Comparison of ENCODE assay signal across 22 mouse cellular contexts in the genomic region with DNA sequence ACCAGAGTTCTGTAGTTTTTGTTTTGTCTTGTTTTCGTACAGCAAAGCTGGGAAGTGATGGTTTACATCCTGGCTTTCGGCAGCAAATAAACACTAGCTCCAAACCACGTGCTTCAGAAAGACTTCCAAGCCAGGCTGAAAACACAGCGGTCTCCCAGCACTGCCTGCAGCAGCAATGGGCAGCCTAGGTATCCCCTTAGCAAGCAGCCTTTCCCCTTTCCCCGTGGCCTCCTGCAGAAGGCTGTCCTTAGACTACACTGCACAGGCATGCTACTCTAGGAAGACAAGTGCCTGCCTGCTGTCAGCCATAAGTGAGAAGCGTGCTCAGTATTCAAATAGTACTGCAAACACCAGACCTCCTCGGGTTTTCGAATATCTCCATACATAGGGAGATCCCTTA. TPM values are rescaled to one million over a fixed set of nuclear protein-coding genes. Genes with fewer than 3 reads are reported as not detected.
DNase-seq lines count a peak whose midpoint lies in the region; ATAC-seq and TF ChIP-seq lines count a peak whose summit lies in the region.
"Had no signal": no experiment of that assay in that cellular context is flagged by ENCODE, and none has a peak within 500 bp of the region (broad histone marks: within the 10 kb centered on the region; RNA-seq: fewer than 3 reads in every experiment).

No protein-coding gene starts in this region.

- no peak for TF ChIP-seq EP300 in heart, postnatal 0 days (IDR thresholded peaks at IDR 0.05; ENCODE audit: low read depth)

- H3K27me3 ChIP-seq in forebrain, embryonic 16.5 days (replicated peaks; ENCODE audit: control insufficient read depth, insufficient read depth, low read length), result no peaks in the 10 kb centered on the region
- H3K27me3 ChIP-seq in forebrain, embryonic 15.5 days, result no peaks in the 10 kb centered on the region
- H3K27me3 ChIP-seq in heart, postnatal 0 days (ENCODE audit: control insufficient read depth, insufficient read depth, low read length), result no peaks in the 10 kb centered on the region
- H3K27me3 ChIP-seq in lung, embryonic 16.5 days (ENCODE audit: control insufficient read depth, insufficient read depth, low read depth, low read length), result no peaks in the 10 kb centered on the region
- H3K27me3 ChIP-seq in limb, embryonic 10.5 days (ENCODE audit: low read depth, poor library complexity, severe bottlenecking), result no peaks in the 10 kb centered on the region
- H3K27me3 ChIP-seq: embryonic facial prominence, embryonic 13.5 days; heart, embryonic 13.5 days; hindbrain, embryonic 15.5 days; limb, embryonic 13.5 days; liver, embryonic 12.5 days had no signal

- no peak overlapping the region for H3K27ac ChIP-seq in forebrain, embryonic 16.5 days (ENCODE audit: low read length)
- no peak overlapping the region for H3K27ac ChIP-seq in forebrain, embryonic 15.5 days (replicated peaks)
- H3K27ac ChIP-seq in heart, postnatal 0 days (ENCODE audit: low read depth), result no peak overlapping the region
- no peak overlapping the region for H3K27ac ChIP-seq in lung, embryonic 16.5 days (ENCODE audit: low read length)
- no peak overlapping the region for H3K27ac ChIP-seq in limb, embryonic 10.5 days
- H3K27ac ChIP-seq: embryonic facial prominence, embryonic 13.5 days; heart, embryonic 13.5 days; hindbrain, embryonic 15.5 days; limb, embryonic 13.5 days; liver, embryonic 12.5 days had no signal

- no peak for TF ChIP-seq CTCF in heart, postnatal 0 days (IDR thresholded peaks at IDR 0.05; ENCODE audit: low read depth)

- H3K4me3 ChIP-seq in forebrain, embryonic 16.5 days (replicated peaks; ENCODE audit: low read length), result no peak overlapping the region
- H3K4me3 ChIP-seq in forebrain, embryonic 15.5 days, result no peak overlapping the region
- no peak overlapping the region for H3K4me3 ChIP-seq in heart, postnatal 0 days (ENCODE audit: low read depth, low read length)
- no peak overlapping the region for H3K4me3 ChIP-seq in lung, embryonic 16.5 days (ENCODE audit: low read length)
- H3K4me3 ChIP-seq in limb, embryonic 10.5 days, result no peak overlapping the region
- H3K4me3 ChIP-seq: embryonic facial prominence, embryonic 13.5 days; erythroblast, embryonic 14.5 days; heart, embryonic 13.5 days; hindbrain, embryonic 15.5 days; limb, embryonic 13.5 days; liver, embryonic 12.5 days had no signal

- 74% methylated on average over 8 of the region's 8 CpGs for WGBS in forebrain, embryonic 16.5 days
- WGBS in forebrain, embryonic 15.5 days, result 85% methylated on average over 8 of the region's 8 CpGs
- 49% methylated on average over 8 of the region's 8 CpGs for WGBS in heart, postnatal 0 days
- WGBS in lung, embryonic 16.5 days, result 33% methylated on average over 8 of the region's 8 CpGs
- 78% methylated on average over 8 of the region's 8 CpGs for WGBS in limb, embryonic 10.5 days

- no peaks in the 10 kb centered on the region for H3K9me3 ChIP-seq in forebrain, embryonic 16.5 days (ENCODE audit: control insufficient read depth, low read length)
- no peaks in the 10 kb centered on the region for H3K9me3 ChIP-seq in forebrain, embryonic 15.5 days
- no peaks in the 10 kb centered on the region for H3K9me3 ChIP-seq in heart, postnatal 0 days (replicated peaks; ENCODE audit: control insufficient read depth, low read length)
- H3K9me3 ChIP-seq in lung, embryonic 16.5 days (ENCODE audit: control insufficient read depth, low read length), result no peaks in the 10 kb centered on the region
- no peaks in the 10 kb centered on the region for H3K9me3 ChIP-seq in limb, embryonic 10.5 days (replicated peaks)
- H3K9me3 ChIP-seq: embryonic facial prominence, embryonic 13.5 days; heart, embryonic 13.5 days; hindbrain, embryonic 15.5 days; limb, embryonic 13.5 days; liver, embryonic 12.5 days had no signal

- no peak overlapping the region for H3K9ac ChIP-seq in forebrain, embryonic 16.5 days (replicated peaks; ENCODE audit: low read depth, low read length)
- no peak overlapping the region for H3K9ac ChIP-seq in forebrain, embryonic 15.5 days (replicated peaks)
- no peak overlapping the region for H3K9ac ChIP-seq in heart, postnatal 0 days (replicated peaks; ENCODE audit: low read depth, low read length)
- no peak overlapping the region for H3K9ac ChIP-seq in lung, embryonic 16.5 days (ENCODE audit: low read length)
- H3K9ac ChIP-seq: embryonic facial prominence, embryonic 13.5 days; heart, embryonic 13.5 days; hindbrain, embryonic 15.5 days; limb, embryonic 13.5 days; liver, embryonic 12.5 days had no signal

- no peak overlapping the region for H3K4me2 ChIP-seq in forebrain, embryonic 16.5 days (ENCODE audit: low read length)
- no peak overlapping the region for H3K4me2 ChIP-seq in forebrain, embryonic 15.5 days (replicated peaks)
- H3K4me2 ChIP-seq in heart, postnatal 0 days (ENCODE audit: low read depth, low read length), result no peak overlapping the region
- H3K4me2 ChIP-seq in lung, embryonic 16.5 days (ENCODE audit: low read depth, low read length), result no peak overlapping the region
- H3K4me2 ChIP-seq: embryonic facial prominence, embryonic 13.5 days; heart, embryonic 13.5 days; hindbrain, embryonic 15.5 days; limb, embryonic 13.5 days; liver, embryonic 12.5 days had no signal

- H3K36me3 ChIP-seq in forebrain, embryonic 16.5 days (ENCODE audit: control insufficient read depth, insufficient read depth), result peaks cover 2% of the 10 kb centered on the region
- H3K36me3 ChIP-seq in forebrain, embryonic 15.5 days, result no peaks in the 10 kb centered on the region
- peaks cover 39% of the 10 kb centered on the region for H3K36me3 ChIP-seq in heart, postnatal 0 days (replicated peaks; ENCODE audit: control insufficient read depth, insufficient read depth, low read length)
- peaks cover 7% of the 10 kb centered on the region; the same call in 1 of the 2 replicates for H3K36me3 ChIP-seq in lung, embryonic 16.5 days (ENCODE audit: control insufficient read depth, insufficient read depth, low read length)
- peaks cover 39% of the 10 kb centered on the region for H3K36me3 ChIP-seq in limb, embryonic 10.5 days

- DNase-seq in heart, postnatal 0 days (ENCODE audit: low spot score), result no peak
- no peak for DNase-seq in heart, postnatal 4 days
- no peak for DNase-seq in lung, postnatal 4 days
- DNase-seq in limb, embryonic 10.5 days (ENCODE audit: low spot score), result peak; percentile 28
- DNase-seq: adrenal gland, postnatal 14 days; cerebellum, adult 2 months; cerebellum, postnatal 36 days; embryo, embryonic 11 days; heart, postnatal 36 days; kidney, adult 18-20 months; kidney, postnatal 4 days; thymus, adult 2 months; thymus, postnatal 4 days had no signal

- H3K4me1 ChIP-seq in forebrain, embryonic 16.5 days (replicated peaks; ENCODE audit: control insufficient read depth, insufficient read depth, low read length), result no peaks in the 10 kb centered on the region
- H3K4me1 ChIP-seq in forebrain, embryonic 15.5 days, result no peaks in the 10 kb centered on the region
- H3K4me1 ChIP-seq in heart, postnatal 0 days (ENCODE audit: control insufficient read depth, insufficient read depth), result no peaks in the 10 kb centered on the region
- peaks cover 3% of the 10 kb centered on the region; the same call in 1 of the 2 replicates for H3K4me1 ChIP-seq in lung, embryonic 16.5 days (replicated peaks; ENCODE audit: control insufficient read depth, insufficient read depth, low read length)
- H3K4me1 ChIP-seq in limb, embryonic 10.5 days, result 0 out of 2 replicates have a peak, but pooled peaks cover 3% of the 10 kb centered on the region
- H3K4me1 ChIP-seq: embryonic facial prominence, embryonic 13.5 days; hindbrain, embryonic 15.5 days; limb, embryonic 13.5 days; liver, embryonic 12.5 days had no signal

- 0 out of 2 replicates have a peak, but pooled peaks have one; percentile 20 for ATAC-seq in forebrain, embryonic 16.5 days
- no peak for ATAC-seq in forebrain, embryonic 15.5 days (replicated peaks)
- peak; percentile 44; the same call in 1 of the 2 replicates for ATAC-seq in heart, postnatal 0 days (ENCODE audit: insufficient read depth, low read depth)
- peak; percentile 74 for ATAC-seq in lung, embryonic 16.5 days (ENCODE audit: low read depth)
- ATAC-seq: liver, embryonic 12.5 days had no signal

RNA-seq across cellular contexts. Expression of a gene that starts 41.4 kb away (rescaled TPM):
- polyA plus RNA-seq in forebrain, embryonic 16.5 days (2015; fragmentation: Nextera tagmentation; extraction: Ambion mirVana), result 40.2 and 46.7 TPM in 2 replicates
- 37.3 and 40.4 TPM in 2 replicates for polyA plus RNA-seq in forebrain, embryonic 15.5 days (2015; fragmentation: Nextera tagmentation; extraction: Ambion mirVana)
- 62.4 and 72.3 TPM in 2 replicates for total RNA-seq in heart, postnatal 0 days (2014; rRNA removed; ENCODE audit: low replicate concordance)
- polyA plus RNA-seq in heart, postnatal 0 days (2015; fragmentation: Nextera tagmentation; extraction: Ambion mirVana), result 63.2 and 65.6 TPM in 2 replicates
- 10 to 100 TPM; 81.9 to 84.0 TPM for total RNA-seq in heart, postnatal 4 days (2021)
- 34.0 and 35.5 TPM in 2 replicates for polyA plus RNA-seq in lung, embryonic 16.5 days (2015; fragmentation: Nextera tagmentation; extraction: Ambion mirVana)
- 33.3 and 39.2 TPM in 2 replicates for polyA plus RNA-seq in limb, embryonic 10.5 days (2016; fragmentation: Nextera tagmentation; extraction: Ambion mirVana)
